Comparison of ENCODE assay signal across 20 mouse cellular contexts in the genomic region with DNA sequence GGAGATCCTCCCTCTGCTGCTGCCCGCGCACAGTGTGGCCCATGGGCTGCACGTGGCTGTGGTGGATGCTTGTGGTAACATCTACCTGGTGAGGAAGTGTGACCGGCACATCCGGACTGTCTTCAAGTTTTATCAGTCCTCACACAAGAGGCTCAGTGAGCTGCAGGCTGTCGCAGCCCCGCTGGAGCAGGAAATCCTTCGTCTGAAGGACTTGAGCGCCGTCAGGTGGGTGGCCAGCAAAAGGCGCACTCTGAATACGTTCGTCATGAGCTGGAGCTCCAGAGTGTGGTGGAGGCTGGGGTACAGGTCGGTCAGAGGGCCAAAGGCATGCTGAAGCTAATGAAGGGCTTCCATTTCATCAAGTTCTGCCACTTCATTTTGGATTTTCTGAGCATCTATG. TPM values are rescaled to one million over a fixed set of nuclear protein-coding genes. Genes with fewer than 3 reads are reported as not detected.
DNase-seq lines count a peak whose midpoint lies in the region; ATAC-seq and TF ChIP-seq lines count a peak whose summit lies in the region.
"Had no signal": no experiment of that assay in that cellular context is flagged by ENCODE, and none has a peak within 500 bp of the region (broad histone marks: within the 10 kb centered on the region; RNA-seq: fewer than 3 reads in every experiment).

No protein-coding gene starts in this region.

- H3K4me1 ChIP-seq in intestine, postnatal 0 days (replicated peaks; ENCODE audit: control insufficient read depth, insufficient read depth, low read length) = no peaks in the 10 kb centered on the region
- H3K4me1 ChIP-seq in intestine, embryonic 16.5 days (ENCODE audit: control insufficient read depth, insufficient read depth, low read length) = no peaks in the 10 kb centered on the region
- H3K4me1 ChIP-seq: limb, embryonic 12.5 days had no signal

- TF ChIP-seq CTCF in intestine, postnatal 0 days (IDR thresholded peaks at IDR 0.05; ENCODE audit: low read depth) = peak; percentile 54

- no peak overlapping the region for H3K4me3 ChIP-seq in intestine, postnatal 0 days (ENCODE audit: low read depth, low read length)
- H3K4me3 ChIP-seq in intestine, embryonic 16.5 days (ENCODE audit: low read length) = no peak overlapping the region
- H3K4me3 ChIP-seq: kidney, embryonic 15.5 days; layer of hippocampus, adult 2 months; limb, embryonic 12.5 days; lung, embryonic 15.5 days had no signal

- WGBS in intestine, postnatal 0 days = 76% methylated on average over 14 of the region's 14 CpGs
- WGBS in intestine, embryonic 16.5 days = 70% methylated on average over 14 of the region's 14 CpGs

- H3K4me2 ChIP-seq in intestine, postnatal 0 days (replicated peaks; ENCODE audit: low read depth) = no peak overlapping the region
- H3K4me2 ChIP-seq in intestine, embryonic 16.5 days (ENCODE audit: low read depth, low read length) = no peak overlapping the region
- H3K4me2 ChIP-seq: kidney, embryonic 15.5 days; limb, embryonic 12.5 days; lung, embryonic 15.5 days had no signal

- no peaks in the 10 kb centered on the region for H3K27me3 ChIP-seq in intestine, postnatal 0 days (replicated peaks; ENCODE audit: control insufficient read depth, insufficient read depth, low read length)
- H3K27me3 ChIP-seq in intestine, embryonic 16.5 days (replicated peaks; ENCODE audit: control insufficient read depth, insufficient read depth, low read length) = no peaks in the 10 kb centered on the region
- H3K27me3 ChIP-seq: kidney, embryonic 15.5 days; limb, embryonic 12.5 days; lung, embryonic 15.5 days; Patski had no signal

- H3K9ac ChIP-seq in intestine, postnatal 0 days (ENCODE audit: low read depth, low read length) = no peak overlapping the region
- H3K9ac ChIP-seq in intestine, embryonic 16.5 days (ENCODE audit: low read depth, low read length) = no peak overlapping the region
- H3K9ac ChIP-seq: kidney, embryonic 15.5 days; limb, embryonic 12.5 days; lung, embryonic 15.5 days had no signal

- DNase-seq in thymus, postnatal 0 days (ENCODE audit: low spot score) = peak; percentile 29
- DNase-seq in thymus, postnatal 36 days = no peak
- DNase-seq in thymus, postnatal 25 days = peak; percentile 11
- no peak for DNase-seq in cerebellum, adult 9-11 months
- DNase-seq in spleen, adult 18-20 months = no peak
- DNase-seq: cerebellum, adult 8-10 months; heart, postnatal 10 days; right cerebral cortex, adult 18-20 months had no signal

- ATAC-seq in intestine, postnatal 0 days = no peak
- ATAC-seq in intestine, embryonic 16.5 days = no peak
- peak; percentile 38; the same call in 1 of the 2 replicates for ATAC-seq in common myeloid progenitor, adult 5-6 weeks (replicated peaks; ENCODE audit: low read depth, poor library complexity, severe bottlenecking)
- ATAC-seq: forebrain, embryonic 14.5 days; inflammation-experienced regulatory T-cells, adult 6 months had no signal

- peaks cover 20% of the 10 kb centered on the region for H3K36me3 ChIP-seq in intestine, postnatal 0 days (ENCODE audit: control insufficient read depth, insufficient read depth)
- H3K36me3 ChIP-seq in intestine, embryonic 16.5 days (ENCODE audit: control insufficient read depth, insufficient read depth, low read length) = 0 out of 2 replicates have a peak, but pooled peaks cover 3% of the 10 kb centered on the region

- H3K27ac ChIP-seq in intestine, postnatal 0 days (ENCODE audit: low read depth, low read length) = no peak overlapping the region
- H3K27ac ChIP-seq in intestine, embryonic 16.5 days (ENCODE audit: low read length) = no peak overlapping the region
- H3K27ac ChIP-seq: kidney, embryonic 15.5 days; layer of hippocampus, adult 2 months; limb, embryonic 12.5 days; lung, embryonic 15.5 days had no signal

- no peaks in the 10 kb centered on the region for H3K9me3 ChIP-seq in intestine, postnatal 0 days (ENCODE audit: control insufficient read depth)
- no peaks in the 10 kb centered on the region for H3K9me3 ChIP-seq in intestine, embryonic 16.5 days (ENCODE audit: control insufficient read depth, low read length)
- H3K9me3 ChIP-seq: kidney, embryonic 15.5 days; limb, embryonic 12.5 days; lung, embryonic 15.5 days had no signal

RNA-seq across cellular contexts. Expression of a gene that starts 8.2 kb away (rescaled TPM):
- polyA plus RNA-seq in intestine, postnatal 0 days (2015; fragmentation: Nextera tagmentation; extraction: Ambion mirVana) = 23.7 and 23.8 TPM in 2 replicates
- polyA plus RNA-seq in intestine, embryonic 16.5 days (2015; fragmentation: Nextera tagmentation; extraction: Ambion mirVana) = 25.1 and 26.0 TPM in 2 replicates
- 0.78 and 1.1 TPM in 2 replicates for polyA plus RNA-seq in thymus, postnatal 0 days (2015; fragmentation: Nextera tagmentation; extraction: Ambion mirVana)
- 2.1 TPM in 1 of 2 replicates, not detected in the other for total RNA-seq in common myeloid progenitor, adult 5-6 weeks (2017)
- total RNA-seq: megakaryocyte-erythroid progenitor cell, adult 5-6 weeks; monocyte, adult 5-6 weeks had no signal

RNA-seq across cellular contexts. Expression of a gene that starts 25.3 kb away (rescaled TPM):
- polyA plus RNA-seq in intestine, postnatal 0 days (2015; fragmentation: Nextera tagmentation; extraction: Ambion mirVana) = 7.6 and 9.5 TPM in 2 replicates
- 10.4 and 12.5 TPM in 2 replicates for polyA plus RNA-seq in intestine, embryonic 16.5 days (2015; fragmentation: Nextera tagmentation; extraction: Ambion mirVana)
- 6.1 and 6.8 TPM in 2 replicates for polyA plus RNA-seq in thymus, postnatal 0 days (2015; fragmentation: Nextera tagmentation; extraction: Ambion mirVana)
- 4.9 and 5.6 TPM in 2 replicates for total RNA-seq in common myeloid progenitor, adult 5-6 weeks (2017)

RNA-seq across cellular contexts. Expression of a gene that starts 43.3 kb away (rescaled TPM):
- polyA plus RNA-seq in intestine, postnatal 0 days (2015; fragmentation: Nextera tagmentation; extraction: Ambion mirVana) = 154 and 162 TPM in 2 replicates
- 105 and 109 TPM in 2 replicates for polyA plus RNA-seq in intestine, embryonic 16.5 days (2015; fragmentation: Nextera tagmentation; extraction: Ambion mirVana)
- polyA plus RNA-seq in thymus, postnatal 0 days (2015; fragmentation: Nextera tagmentation; extraction: Ambion mirVana) = 14.9 and 18.0 TPM in 2 replicates
- total RNA-seq in common myeloid progenitor, adult 5-6 weeks (2017) = not detected in 2 replicates
- total RNA-seq: monocyte, adult 5-6 weeks had no signal

Comparison
In these comparisons a context has a peak if more than half of its experiments do, and no peak if none do; other contexts are left out.
1. DNase-seq: peak in thymus, postnatal 0 days (single experiment) and thymus, postnatal 25 days (single experiment); none in thymus, postnatal 36 days (0 of 2), cerebellum, adult 9-11 months (single experiment) and spleen, adult 18-20 months (0 of 2).
2. RNA of a gene that starts 8.2 kb away (polyA plus RNA-seq): 25.1 to 26.0 TPM in intestine, embryonic 16.5 days and 23.7 to 23.8 TPM in intestine, postnatal 0 days; 0.78 to 1.1 TPM in thymus, postnatal 0 days; every median in the first group is over 10 times any median in the second.